Mouse (Mus musculus) embryonic fibroblast, embryonic 13.5 days (primary cell): ENCODE measurements around the gene Dcaf15. TPM values are rescaled to one million over a fixed set of nuclear protein-coding genes. Genes with fewer than 3 reads are reported as not detected.

Experiments used
- H3K27ac ChIP-seq: 2 replicates; pipeline ENCODE4 v1.5.1; 2012; ENCODE audit warnings: low read length, control low read depth, inconsistent platforms; ENCODE audit not compliant: insufficient read depth
- H3K4me1 ChIP-seq: 2 replicates; pipeline ENCODE4 v1.6.1; 2011; ENCODE audit warnings: low read length; ENCODE audit not compliant: control insufficient read depth, insufficient read depth
- H3K4me3 ChIP-seq: 2 replicates; pipeline ENCODE4 v1.5.1; 2011; ENCODE audit warnings: mild to moderate bottlenecking, control low read depth, low read length; ENCODE audit not compliant: insufficient read depth
- CTCF ChIP-seq: IDR thresholded peaks from 2 replicates; pipeline ENCODE4 v1.5.1; 2011; ENCODE audit warnings: mild to moderate bottlenecking, control low read depth, low read length, moderate library complexity, borderline replicate concordance; ENCODE audit not compliant: insufficient read depth
- POLR2A ChIP-seq: IDR thresholded peaks from 2 replicates; pipeline ENCODE4 v1.6.1; 2011; ENCODE audit warnings: low read depth, mild to moderate bottlenecking, control low read depth, low read length, moderate library complexity
- polyA plus RNA-seq: library from polyadenylated mRNA; stranded (reverse); fragments of >200 nt; gene quantifications from 2 replicates; pipeline ENCODE4 v1.2.4, GENCODE M21; 2011; ENCODE audit warnings: low read depth; ENCODE audit not compliant: missing spikeins, insufficient read length

Dcaf15 gene
- polyA plus RNA-seq, 1 experiment, result 20.4 TPM

- Histone ChIP-seq H3K27ac (no peak overlapping the region), H3K4me1 (peaks cover 24% of the 10 kb centered on the region)
- TF ChIP-seq CTCF, result no peak
- no peak for TF ChIP-seq POLR2A
Observed at GRCm38 (mm10) chr8:84067911-84068310, 36.7 kb downstream of the Dcaf15 start.

GRCm38 (mm10) chr8:84067047-84067573 lies 37.5 kb downstream of the Dcaf15 start:
- Histone ChIP-seq H3K4me3 (peak overlapping the region; percentile 48), H3K4me1 (peaks cover 24% of the 10 kb centered on the region)
- no peak for TF ChIP-seq CTCF
- peak; percentile 87 for TF ChIP-seq POLR2A

More at GRCm38 (mm10) chr8:84067911-84068310, 36.7 kb downstream of the Dcaf15 start:
- peak overlapping the region; percentile 48 for H3K4me3 ChIP-seq

DNA sequence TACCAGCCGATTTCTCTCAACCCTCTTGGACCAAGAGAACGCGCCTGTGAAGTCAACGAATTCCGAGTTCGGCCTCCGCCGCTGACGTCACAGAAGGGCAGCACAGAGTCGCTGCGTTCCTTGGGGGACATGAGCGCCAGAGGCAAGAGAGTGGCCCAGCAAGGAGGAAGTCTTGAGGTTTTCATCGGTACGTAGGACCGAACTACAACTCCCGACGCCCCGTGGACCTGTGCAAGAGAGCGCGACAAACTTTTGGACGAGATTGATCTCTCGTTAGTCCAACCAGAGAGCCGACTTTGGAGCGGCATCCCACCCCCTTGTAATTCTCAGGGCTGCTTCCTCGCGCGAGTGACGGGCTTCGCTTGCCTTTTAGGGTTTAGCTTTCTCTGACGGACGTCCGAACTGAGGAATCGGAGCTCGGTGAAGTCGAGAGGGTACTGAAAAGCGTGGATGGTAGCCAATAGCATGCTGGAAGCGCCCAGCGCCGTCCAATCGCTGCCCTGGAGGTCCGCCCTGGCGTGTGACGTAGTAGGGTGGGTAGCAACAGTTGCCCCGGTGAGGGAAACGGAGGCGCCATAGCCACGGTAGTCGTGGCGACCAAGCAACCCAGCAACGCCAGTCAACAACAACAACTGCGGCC lies 38.2 kb downstream of the Dcaf15 start, which contains the start of gene Rfx1:
TSS of gene Rfx1 (plus strand) at position 544 of the 640 bp plus-strand sequence.
- TF ChIP-seq CTCF (no peak), POLR2A (peak; percentile 90)
- H3K4me3 ChIP-seq, result peak within 1 kb of the TSS; percentile 56
- H3K27ac ChIP-seq, result peak within 1 kb of the TSS; percentile 51
- peaks cover 24% of the 10 kb centered on the region for H3K4me1 ChIP-seq

More at GRCm38 (mm10) chr8:84067047-84067573, 37.5 kb downstream of the Dcaf15 start:
- H3K27ac ChIP-seq, result no peak overlapping the region

- Histone ChIP-seq H3K27ac (peak overlapping the region; percentile 51; the same call in 1 of the 2 replicates), H3K4me3 (peak overlapping the region; percentile 56), H3K4me1 (peaks cover 24% of the 10 kb centered on the region)
- TF ChIP-seq POLR2A (no peak), CTCF (no peak)
Observed at GRCm38 (mm10) chr8:84065457-84066072, 39.0 kb downstream of the Dcaf15 start.

GRCm38 (mm10) chr8:84065037-84065436 lies 39.5 kb downstream of the Dcaf15 start, which contains the start of gene Gm10643:
Gene Gm10643, minus strand, starts transcription at chr8:84065137.
- peak within 1 kb of the TSS; percentile 51 for H3K27ac ChIP-seq
- TF ChIP-seq POLR2A, result no peak
- TF ChIP-seq CTCF, result no peak
- peak within 1 kb of the TSS; percentile 56 for H3K4me3 ChIP-seq
- H3K4me1 ChIP-seq, result peaks cover 23% of the 10 kb centered on the region

- peaks cover 15% of the 10 kb centered on the region; the same call in 1 of the 2 replicates for H3K4me1 ChIP-seq
- TF ChIP-seq POLR2A (no peak), CTCF (no peak)
- H3K4me3 ChIP-seq, result no peak overlapping the region
- peak overlapping the region; percentile 21; the same call in 1 of the 2 replicates for H3K27ac ChIP-seq
Observed at GRCm38 (mm10) chr8:84063861-84064610, 40.5 kb downstream of the Dcaf15 start.

DNA sequence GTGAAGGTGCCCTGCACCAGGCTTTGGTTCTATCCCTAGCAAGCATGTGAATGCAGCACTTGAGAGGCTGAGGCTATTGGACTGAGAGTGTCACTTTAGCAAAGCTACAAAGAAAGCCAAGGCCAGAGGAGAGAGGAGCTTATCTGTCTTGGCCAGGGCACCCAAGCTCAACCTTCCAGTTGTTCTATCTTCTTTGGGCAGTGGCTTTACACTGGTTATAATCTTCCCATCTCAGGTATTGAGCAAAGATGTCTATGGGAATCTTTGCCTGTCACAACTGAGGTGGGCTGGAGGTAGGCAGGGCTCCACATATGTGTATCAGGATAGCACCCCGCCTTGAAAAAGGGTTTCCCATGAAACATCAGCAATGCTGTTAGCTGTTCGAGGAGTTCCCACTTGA lies 44.3 kb downstream of the Dcaf15 start:
- Histone ChIP-seq H3K4me1 (0 out of 2 replicates have a peak, but pooled peaks cover 9% of the 10 kb centered on the region), H3K27ac (no peak overlapping the region), H3K4me3 (no peak overlapping the region)
- TF ChIP-seq POLR2A (no peak), CTCF (no peak)

- Histone ChIP-seq H3K27ac (no peak overlapping the region), H3K4me1 (0 out of 2 replicates have a peak, but pooled peaks cover 7% of the 10 kb centered on the region), H3K4me3 (no peak overlapping the region)
- TF ChIP-seq CTCF (no peak), POLR2A (no peak)
Observed at GRCm38 (mm10) chr8:84059226-84059625, 45.3 kb downstream of the Dcaf15 start.

DNA sequence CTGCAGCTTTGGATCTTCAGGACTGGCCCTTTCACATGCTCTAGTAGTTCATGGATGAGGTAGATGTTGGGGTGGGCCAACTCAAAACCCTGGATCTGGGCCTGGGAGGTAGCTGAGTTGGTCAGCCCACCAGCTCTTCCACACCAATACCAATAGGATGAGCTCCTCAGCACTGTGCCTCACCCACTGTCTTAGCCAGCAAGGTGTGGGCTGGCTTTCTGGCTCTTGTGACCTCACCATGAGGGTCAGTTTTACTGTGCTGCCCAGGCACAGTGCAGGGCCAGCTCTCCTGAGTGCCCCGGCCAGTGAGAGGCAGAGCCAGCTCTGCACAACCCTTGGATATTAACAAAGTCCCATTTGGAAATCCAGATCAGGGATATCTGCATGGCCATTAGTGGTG lies 46.7 kb downstream of the Dcaf15 start:
- no peaks in the 10 kb centered on the region for H3K4me1 ChIP-seq
- H3K27ac ChIP-seq, result no peak overlapping the region
- TF ChIP-seq POLR2A, result no peak
- TF ChIP-seq CTCF, result no peak
- no peak overlapping the region for H3K4me3 ChIP-seq
